Mouse (Mus musculus) intestine, embryonic 15.5 days (tissue): Measurements from ENCODE around the gene Scarb1. TPM values are rescaled to one million over a fixed set of nuclear protein-coding genes. Genes with fewer than 3 reads are reported as not detected.

ENCODE experiments used
- ATAC-seq: fragments of 200-750 bp; cut with Nextera tagmentation; 2 replicates; pipeline ENCODE4 v1.8.0; 2017; ENCODE audit warnings: moderate TSS enrichment, moderate library complexity
- H3K27ac ChIP-seq: fragments of 300-500 bp; sonication (generic); 2 replicates; pipeline ENCODE4 v1.5.1; 2015; ENCODE audit warnings: mild to moderate bottlenecking, inconsistent platforms
- H3K27me3 ChIP-seq: fragments of 300-500 bp; sonication (generic); replicated peaks from 2 replicates; pipeline ENCODE4 v1.6.1; 2015; ENCODE audit warnings: inconsistent platforms
- H3K36me3 ChIP-seq: fragments of 300-500 bp; sonication (generic); 2 replicates; pipeline ENCODE4 v1.6.1; 2015; ENCODE audit warnings: inconsistent platforms
- H3K4me1 ChIP-seq: fragments of 300-500 bp; sonication (generic); replicated peaks from 2 replicates; pipeline ENCODE4 v1.6.1; 2015; ENCODE audit warnings: inconsistent platforms
- H3K4me2 ChIP-seq: fragments of 300-500 bp; sonication (generic); replicated peaks from 2 replicates; pipeline ENCODE4 v1.6.1; 2015; ENCODE audit warnings: mild to moderate bottlenecking, inconsistent platforms
- H3K4me3 ChIP-seq: fragments of 300-500 bp; sonication (generic); replicated peaks from 2 replicates; pipeline ENCODE4 v1.5.1; 2015; ENCODE audit warnings: inconsistent platforms
- H3K9ac ChIP-seq: fragments of 300-500 bp; sonication (generic); 2 replicates; pipeline ENCODE4 v1.6.1; 2015; ENCODE audit warnings: inconsistent platforms
- H3K9me3 ChIP-seq: fragments of 300-500 bp; sonication (generic); 2 replicates; pipeline ENCODE4 v1.6.1; 2016; ENCODE audit warnings: inconsistent platforms
- WGBS: fragments of 180-500 bp; shearing (Covaris S2); methylation state at CpG from one replicate; pipeline ENCODE4 v1.1.7; 2015; 5-methylcytosine and 5-hydroxymethylcytosine counted together
- polyA plus RNA-seq: library from polyadenylated mRNA; unstranded; fragments of >200 nt; fragmentation: Nextera tagmentation; extraction: Ambion mirVana; gene quantifications from 2 replicates; pipeline ENCODE4 v1.2.1, GENCODE M21; 2015

Scarb1 gene
- polyA plus RNA-seq, 1 experiment from 2014 or later = 59.3 TPM

DNA sequence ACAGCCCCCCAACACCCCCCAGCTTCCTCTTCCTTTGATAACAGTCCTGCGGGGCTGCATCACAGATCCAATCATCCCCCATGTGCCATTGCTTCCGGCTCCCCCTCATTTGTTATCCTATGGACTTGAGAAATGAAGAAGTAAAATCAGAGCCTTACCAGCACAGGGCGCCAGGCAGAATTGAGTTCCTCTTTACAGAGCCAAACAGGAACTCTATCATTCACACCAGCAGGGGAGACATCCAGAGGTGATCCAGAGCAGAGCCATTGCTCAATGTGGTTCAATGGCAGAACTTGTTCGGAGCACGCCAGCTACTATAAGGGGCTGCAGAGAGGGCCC lies 17.3 kb upstream of the Scarb1 start:
- Histone ChIP-seq H3K4me3 (no peak overlapping the region), H3K9me3 (no peaks in the 10 kb centered on the region), H3K27ac (no peak overlapping the region), H3K4me1 (no peaks in the 10 kb centered on the region; the same call in 1 of the 2 replicates), H3K4me2 (no peak overlapping the region), H3K36me3 (no peaks in the 10 kb centered on the region), H3K9ac (no peak overlapping the region), H3K27me3 (no peaks in the 10 kb centered on the region)
- WGBS = 60% methylated on average over 5 of the region's 5 CpGs
- ATAC-seq = no peak

DNA sequence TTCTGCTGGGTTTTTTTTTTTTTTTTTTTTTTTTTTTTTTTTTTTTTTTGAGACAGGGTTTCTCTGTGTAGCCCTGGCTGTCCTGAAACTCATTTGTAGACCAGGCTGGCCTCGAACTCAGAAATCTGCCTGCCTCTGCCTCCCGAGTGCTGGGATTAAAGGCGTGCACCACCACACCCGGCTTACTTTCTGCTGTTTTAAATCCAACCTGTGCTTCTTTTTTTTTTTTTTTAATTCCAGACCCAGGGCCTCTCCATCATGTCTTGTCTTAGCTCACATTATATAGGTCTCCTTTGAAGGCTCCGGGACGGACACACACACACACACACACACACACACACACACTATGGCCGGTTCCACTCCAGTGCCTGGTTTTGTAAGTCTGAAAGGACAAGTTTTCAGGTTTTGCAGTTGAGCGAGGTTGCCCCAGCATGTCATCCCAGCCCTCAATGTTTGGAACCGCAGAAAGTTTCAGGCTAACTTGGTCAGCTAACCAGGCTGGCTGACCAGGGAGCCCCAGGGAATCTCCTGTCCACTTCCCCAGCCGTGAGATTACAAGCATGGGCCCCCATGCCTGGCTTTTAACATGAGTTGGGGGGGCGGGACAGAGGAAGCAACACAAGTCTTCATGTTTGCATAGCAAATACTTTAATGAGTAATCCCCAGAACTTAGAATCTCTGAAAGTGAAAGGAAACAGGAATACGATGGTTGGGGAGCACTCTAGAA lies 16.8 kb upstream of the Scarb1 start:
- Histone ChIP-seq H3K4me3 (no peak overlapping the region), H3K27ac (no peak overlapping the region)
- WGBS = 73% methylated on average over 12 of the region's 12 CpGs

GRCm38 (mm10) chr5:125355650-125356049 lies 14.8 kb upstream of the Scarb1 start:
- Histone ChIP-seq H3K9me3 (no peaks in the 10 kb centered on the region), H3K27ac (no peak overlapping the region), H3K4me1 (no peaks in the 10 kb centered on the region; the same call in 1 of the 2 replicates), H3K4me2 (no peak overlapping the region), H3K36me3 (no peaks in the 10 kb centered on the region), H3K27me3 (no peaks in the 10 kb centered on the region), H3K9ac (no peak overlapping the region), H3K4me3 (no peak overlapping the region)
- ATAC-seq = no peak
- 42% methylated on average over 7 of the region's 7 CpGs for WGBS

More for the DNA sequence above, 16.8 kb upstream of the Scarb1 start:
- Histone ChIP-seq H3K9me3 (no peaks in the 10 kb centered on the region), H3K27me3 (no peaks in the 10 kb centered on the region), H3K4me2 (no peak overlapping the region), H3K4me1 (no peaks in the 10 kb centered on the region; the same call in 1 of the 2 replicates), H3K9ac (no peak overlapping the region), H3K36me3 (no peaks in the 10 kb centered on the region)
- no peak for ATAC-seq

- no peak for ATAC-seq
- H3K27ac ChIP-seq = no peak overlapping the region
- H3K4me3 ChIP-seq = no peak overlapping the region
- H3K4me2 ChIP-seq = no peak overlapping the region
- no peaks in the 10 kb centered on the region for H3K27me3 ChIP-seq
- H3K36me3 ChIP-seq = no peaks in the 10 kb centered on the region
- no peaks in the 10 kb centered on the region; the same call in 1 of the 2 replicates for H3K4me1 ChIP-seq
- H3K9ac ChIP-seq = no peak overlapping the region
- H3K9me3 ChIP-seq = no peaks in the 10 kb centered on the region
- WGBS = 50% methylated on average over 7 of the region's 7 CpGs
These were observed 14.1 kb upstream of the Scarb1 start for GRCm38 (mm10) chr5:125354885-125355492.

GRCm38 (mm10) chr5:125352781-125353294 lies 11.9 kb upstream of the Scarb1 start:
- Histone ChIP-seq H3K4me1 (no peaks in the 10 kb centered on the region; the same call in 1 of the 2 replicates), H3K36me3 (no peaks in the 10 kb centered on the region), H3K27me3 (no peaks in the 10 kb centered on the region), H3K4me2 (no peak overlapping the region), H3K4me3 (no peak overlapping the region), H3K9me3 (no peaks in the 10 kb centered on the region), H3K9ac (no peak overlapping the region), H3K27ac (no peak overlapping the region)
- 92% methylated on average over 5 of the region's 5 CpGs for WGBS
- ATAC-seq = no peak

DNA sequence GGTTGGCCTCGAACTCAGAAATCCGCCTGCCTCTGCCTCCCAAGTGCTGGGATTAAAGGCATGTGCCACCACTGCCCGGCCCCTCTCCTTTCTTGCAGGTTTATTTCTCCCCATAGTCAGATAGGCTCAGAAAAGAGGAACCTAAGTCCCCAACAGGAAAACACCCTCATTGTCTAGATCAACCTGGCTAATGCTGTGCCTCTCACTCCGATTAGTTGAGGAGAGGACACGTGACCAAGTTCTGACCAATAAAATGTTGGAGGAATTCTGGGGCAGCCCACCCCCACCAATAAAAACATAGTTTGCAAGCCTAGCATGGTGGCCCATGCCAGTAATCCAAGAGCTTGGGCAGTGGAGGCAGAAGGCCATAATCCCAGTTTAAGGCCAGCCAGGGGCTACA lies 11.0 kb upstream of the Scarb1 start:
- no peaks in the 10 kb centered on the region for H3K36me3 ChIP-seq
- H3K4me3 ChIP-seq = no peak overlapping the region
- 92% methylated on average over 5 of the region's 5 CpGs for WGBS
- no peak overlapping the region for H3K9ac ChIP-seq
- H3K4me1 ChIP-seq = no peaks in the 10 kb centered on the region
- no peaks in the 10 kb centered on the region for H3K27me3 ChIP-seq
- H3K9me3 ChIP-seq = no peaks in the 10 kb centered on the region
- H3K4me2 ChIP-seq = no peak overlapping the region
- no peak overlapping the region for H3K27ac ChIP-seq
- no peak for ATAC-seq

GRCm38 (mm10) chr5:125351057-125351456 lies 10.2 kb upstream of the Scarb1 start:
- Histone ChIP-seq H3K36me3 (no peaks in the 10 kb centered on the region), H3K4me1 (no peaks in the 10 kb centered on the region), H3K27ac (no peak overlapping the region), H3K27me3 (no peaks in the 10 kb centered on the region), H3K4me2 (no peak overlapping the region), H3K9me3 (no peaks in the 10 kb centered on the region), H3K4me3 (no peak overlapping the region), H3K9ac (no peak overlapping the region)
- WGBS = 81% methylated on average over 8 of the region's 8 CpGs
- ATAC-seq = no peak

- Histone ChIP-seq H3K9ac (no peak overlapping the region), H3K36me3 (no peaks in the 10 kb centered on the region), H3K4me2 (no peak overlapping the region), H3K9me3 (no peaks in the 10 kb centered on the region), H3K27ac (no peak overlapping the region), H3K4me1 (no peaks in the 10 kb centered on the region), H3K27me3 (no peaks in the 10 kb centered on the region), H3K4me3 (no peak overlapping the region)
- 88% methylated on average over 3 of the region's 3 CpGs for WGBS
- ATAC-seq = no peak
These were observed 8.5 kb upstream of the Scarb1 start for GRCm38 (mm10) chr5:125349391-125349790.

- Histone ChIP-seq H3K9ac (no peak overlapping the region), H3K9me3 (no peaks in the 10 kb centered on the region), H3K4me3 (no peak overlapping the region), H3K27ac (no peak overlapping the region), H3K36me3 (no peaks in the 10 kb centered on the region), H3K27me3 (no peaks in the 10 kb centered on the region), H3K4me2 (no peak overlapping the region), H3K4me1 (no peaks in the 10 kb centered on the region)
- peak; percentile 44; the same call in 1 of the 2 replicates for ATAC-seq
- WGBS = 38% methylated on average over 8 of the region's 8 CpGs
These were observed 7.6 kb upstream of the Scarb1 start for GRCm38 (mm10) chr5:125348487-125348886.

DNA sequence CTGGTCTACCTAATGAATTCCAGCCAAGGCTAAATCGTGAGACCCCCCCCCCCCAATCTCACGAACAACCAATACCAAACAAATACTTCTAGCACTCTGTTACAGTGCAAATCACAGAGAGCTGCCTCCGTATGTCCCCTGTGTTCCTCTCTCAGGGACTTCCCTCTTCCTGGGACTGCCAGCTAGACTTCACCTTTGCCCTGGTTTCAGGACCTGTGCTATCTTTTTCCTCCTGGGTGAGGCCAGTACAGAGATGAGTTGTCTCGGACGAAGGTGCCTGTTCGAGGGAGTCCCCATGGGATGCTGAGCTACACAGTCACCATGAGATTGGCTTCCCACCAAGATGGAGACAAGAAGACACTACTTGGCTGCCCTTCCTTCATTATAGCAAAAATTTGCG lies 7.2 kb upstream of the Scarb1 start:
- ATAC-seq = peak; percentile 70
- H3K36me3 ChIP-seq = no peaks in the 10 kb centered on the region
- H3K4me3 ChIP-seq = no peak overlapping the region
- H3K9ac ChIP-seq = no peak overlapping the region
- no peak overlapping the region for H3K4me2 ChIP-seq
- WGBS = 67% methylated on average over 7 of the region's 7 CpGs
- no peaks in the 10 kb centered on the region for H3K4me1 ChIP-seq
- H3K27ac ChIP-seq = no peak overlapping the region
- H3K27me3 ChIP-seq = no peaks in the 10 kb centered on the region
- H3K9me3 ChIP-seq = no peaks in the 10 kb centered on the region

GRCm38 (mm10) chr5:125344296-125344695 lies 3.4 kb upstream of the Scarb1 start:
- Histone ChIP-seq H3K9me3 (no peaks in the 10 kb centered on the region), H3K36me3 (no peaks in the 10 kb centered on the region), H3K4me1 (peaks cover 13% of the 10 kb centered on the region), H3K27me3 (no peaks in the 10 kb centered on the region), H3K9ac (no peak overlapping the region), H3K4me3 (no peak overlapping the region), H3K4me2 (no peak overlapping the region), H3K27ac (no peak overlapping the region)
- WGBS = 95% methylated on average over 6 of the region's 6 CpGs
- no peak for ATAC-seq

- Histone ChIP-seq H3K4me2 (peak overlapping the region; percentile 86), H3K4me1 (peaks cover 22% of the 10 kb centered on the region), H3K9me3 (no peaks in the 10 kb centered on the region), H3K4me3 (peak overlapping the region; percentile 84), H3K9ac (0 out of 2 replicates have a peak overlapping the region, but pooled peaks have one; percentile 76), H3K27ac (no peak overlapping the region), H3K36me3 (no peaks in the 10 kb centered on the region), H3K27me3 (no peaks in the 10 kb centered on the region)
- WGBS = 47% methylated on average over 14 of the region's 14 CpGs
- peak; percentile 15; the same call in 1 of the 2 replicates for ATAC-seq
These were observed 681 bp upstream of the Scarb1 start for GRCm38 (mm10) chr5:125341459-125342090.
